Mouse (Mus musculus) urinary bladder, adult 2 months (tissue): ENCODE data around the gene Kifc5b. TPM values are rescaled to one million over a fixed set of nuclear protein-coding genes. Genes with fewer than 3 reads are reported as not detected.
"Not testable (repeated sequence)": the region's sequence is repeated elsewhere in the genome, so short reads cannot be mapped to it uniquely, and the experiment has no call there.

Experiments used
- DNase-seq: peaks from one replicate; pipeline ENCODE4 v3.0.0; 2022; ENCODE audit warnings: low spot score
- polyA plus RNA-seq: library from polyadenylated mRNA; depleted of rRNA; stranded (reverse); fragments of >200 nt; gene quantifications from 2 replicates; pipeline ENCODE4 v1.2.3, GENCODE M21; 2012; rRNA removed

The Kifc5b gene
- 1.7 and 1.8 TPM in 2 replicates for polyA plus RNA-seq

DNA sequence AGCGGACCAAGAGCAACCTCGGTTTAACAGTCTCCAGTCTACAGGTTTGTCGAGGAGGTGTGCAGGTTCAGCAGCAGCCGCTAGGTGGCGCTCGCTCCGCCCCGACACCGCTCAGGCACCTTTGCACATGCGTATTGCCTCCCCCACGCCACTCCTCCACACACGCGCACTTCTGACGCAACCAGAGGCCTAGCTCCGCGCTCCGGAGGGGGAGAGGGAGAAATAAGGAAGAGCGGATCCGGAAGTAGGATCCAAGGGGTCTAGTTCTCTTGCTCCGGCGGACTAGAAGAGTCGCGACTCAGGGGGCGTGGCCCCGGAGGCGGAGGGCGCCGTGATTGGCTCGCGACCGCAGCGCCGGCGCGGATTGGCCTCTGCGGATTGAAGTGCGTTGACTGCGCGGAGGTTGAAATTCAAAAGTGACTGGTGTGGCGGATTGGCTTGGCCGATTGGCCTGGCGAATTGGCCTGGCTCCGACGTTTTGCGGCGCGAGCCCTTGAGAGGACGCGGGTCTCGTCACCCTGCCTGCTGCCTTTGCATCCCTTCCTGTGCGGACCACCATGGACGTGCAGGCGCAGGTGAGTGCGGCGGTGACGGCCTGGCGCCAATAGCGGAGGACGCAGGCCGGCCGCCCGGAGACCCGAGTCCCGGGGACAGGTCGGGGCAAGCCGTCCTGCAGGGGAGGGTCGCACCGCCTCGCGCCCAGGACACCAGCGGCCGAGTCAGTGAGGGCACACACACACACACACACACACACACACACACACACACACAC, at the start of gene Kifc5b:
Gene Kifc5b (plus strand): TSS at position 381 of the 772 bp plus-strand sequence.
- peak; percentile 92 for DNase-seq

GRCm38 (mm10) chr17:26868756-26869155, 48.1 kb upstream of the Kifc5b start:
- DNase-seq = no peak

GRCm38 (mm10) chr17:26872870-26873269, 44.0 kb upstream of the Kifc5b start:
- DNase-seq = no peak

GRCm38 (mm10) chr17:26873502-26873901, 43.4 kb upstream of the Kifc5b start:
- no peak for DNase-seq

DNA sequence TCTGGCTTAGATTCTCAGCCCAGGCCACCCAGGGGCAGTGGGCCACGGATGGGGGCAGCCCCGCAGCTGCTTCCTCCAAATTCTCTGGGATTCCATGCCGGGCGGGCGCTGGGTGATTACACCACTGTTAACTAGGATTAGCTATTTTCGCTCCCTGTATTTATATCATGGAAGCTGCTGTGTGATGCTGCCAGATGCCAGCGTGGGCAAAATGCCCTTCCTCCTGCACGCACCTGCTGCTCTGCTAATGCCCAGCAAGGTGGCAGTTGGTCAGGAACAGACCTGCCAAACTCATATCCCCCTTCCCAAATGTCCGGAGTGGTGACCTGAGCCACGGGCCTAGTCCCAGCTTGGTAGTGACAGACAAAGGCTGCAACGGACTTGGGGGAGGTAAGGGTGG, 42.3 kb upstream of the Kifc5b start:
- DNase-seq = no peak

- DNase-seq = no peak
Measured at GRCm38 (mm10) chr17:26877927-26878326, 39.0 kb upstream of the Kifc5b start.

DNA sequence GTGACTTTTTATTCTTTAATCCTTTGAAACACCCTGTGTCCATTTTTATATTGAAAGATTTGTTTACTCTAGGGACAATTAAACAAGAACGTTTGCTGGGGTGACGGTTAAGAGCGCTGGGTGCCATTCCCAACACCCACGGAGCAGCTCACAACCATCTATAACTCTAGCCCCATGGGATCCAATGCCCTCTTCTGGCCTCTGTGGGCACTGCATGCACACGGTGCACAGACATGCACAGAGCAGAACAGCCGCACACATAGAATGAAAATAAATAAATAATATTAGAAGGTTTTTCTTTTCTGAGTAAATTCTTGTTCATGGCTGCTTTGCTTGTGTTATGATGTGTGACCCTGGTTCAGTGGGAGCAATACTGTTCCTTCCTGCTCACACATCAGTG, 37.7 kb upstream of the Kifc5b start:
- no peak for DNase-seq

GRCm38 (mm10) chr17:26882706-26883105, 34.2 kb upstream of the Kifc5b start:
- DNase-seq = no peak

- no peak for DNase-seq
Measured at GRCm38 (mm10) chr17:26883585-26883984, 33.3 kb upstream of the Kifc5b start.

- peak; percentile 47 for DNase-seq
Measured at GRCm38 (mm10) chr17:26884995-26885926, 31.6 kb upstream of the Kifc5b start.

DNA sequence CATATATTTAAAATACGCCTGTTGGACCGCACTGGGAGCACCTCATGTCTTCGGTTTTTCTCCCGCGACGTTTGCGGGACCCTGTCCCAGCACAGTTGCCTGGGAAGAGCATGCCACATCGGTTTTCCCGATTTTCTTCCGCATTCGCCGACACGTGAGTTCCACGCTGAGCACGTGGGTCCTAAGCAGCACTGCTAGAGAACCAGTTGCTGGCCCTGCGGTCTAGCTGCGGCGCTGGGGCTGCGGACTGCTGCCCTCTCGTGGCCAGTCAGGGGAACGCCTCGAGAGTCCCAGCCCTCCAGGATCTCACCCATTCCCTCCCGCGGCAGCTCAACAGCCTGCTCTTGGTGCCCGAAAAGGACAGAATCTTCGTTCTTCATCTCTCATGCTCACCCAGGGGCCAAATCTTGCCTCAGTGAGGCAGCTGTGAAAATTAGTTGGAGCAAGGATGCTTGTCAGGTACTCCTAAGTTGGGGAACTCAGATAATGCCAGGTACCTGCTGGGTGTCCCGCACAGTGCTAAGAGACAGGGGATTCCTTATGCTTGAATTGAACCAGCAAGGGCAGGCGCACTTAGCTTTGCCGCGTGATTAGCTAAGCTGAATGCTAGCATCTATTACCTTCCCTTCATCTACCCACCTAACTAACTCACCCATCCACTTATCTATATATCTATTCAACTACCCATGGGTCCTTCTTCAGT, 30.7 kb upstream of the Kifc5b start:
- DNase-seq = peak; percentile 70

GRCm38 (mm10) chr17:26887926-26888325, 29.0 kb upstream of the Kifc5b start:
- DNase-seq = no peak

DNA sequence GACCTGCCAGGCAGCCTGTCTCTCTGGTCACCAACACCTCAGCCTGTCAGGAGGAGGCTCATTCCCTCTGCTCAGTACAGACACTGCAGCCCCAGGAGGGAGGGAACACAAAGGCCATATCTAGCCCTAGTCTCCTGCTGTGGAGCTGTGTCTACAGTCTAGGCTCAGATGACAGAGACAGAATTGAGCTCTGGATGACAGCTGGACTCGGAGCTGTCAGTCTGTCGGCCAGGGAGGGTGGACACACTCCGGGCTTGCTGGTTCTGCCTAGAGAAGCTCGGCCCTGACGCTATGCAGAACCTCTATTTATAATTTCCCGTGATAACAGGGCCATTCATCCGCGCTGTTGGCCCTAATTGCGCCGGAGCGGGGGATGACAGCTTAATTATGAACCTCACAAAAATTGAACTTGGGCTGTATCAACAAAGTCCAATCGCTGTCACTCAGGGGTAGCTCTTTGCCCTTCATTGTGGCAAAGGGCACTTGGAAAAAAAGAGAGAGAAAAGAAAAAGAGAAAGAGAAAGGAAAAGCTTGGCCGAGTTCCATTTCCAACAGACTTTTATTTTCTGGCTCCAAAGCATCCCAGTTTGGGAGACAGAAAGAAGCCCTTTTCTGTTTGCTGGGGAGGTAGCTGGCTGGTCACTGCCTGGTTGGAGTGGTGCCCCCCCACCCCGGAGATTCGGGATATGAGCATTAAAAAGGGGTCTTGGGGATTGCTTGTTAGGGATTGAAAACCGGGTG, 24.1 kb upstream of the Kifc5b start:
- no peak for DNase-seq

GRCm38 (mm10) chr17:26893492-26893891, 23.4 kb upstream of the Kifc5b start:
- no peak for DNase-seq

GRCm38 (mm10) chr17:26894342-26894741, 22.5 kb upstream of the Kifc5b start:
- DNase-seq = no peak

DNA sequence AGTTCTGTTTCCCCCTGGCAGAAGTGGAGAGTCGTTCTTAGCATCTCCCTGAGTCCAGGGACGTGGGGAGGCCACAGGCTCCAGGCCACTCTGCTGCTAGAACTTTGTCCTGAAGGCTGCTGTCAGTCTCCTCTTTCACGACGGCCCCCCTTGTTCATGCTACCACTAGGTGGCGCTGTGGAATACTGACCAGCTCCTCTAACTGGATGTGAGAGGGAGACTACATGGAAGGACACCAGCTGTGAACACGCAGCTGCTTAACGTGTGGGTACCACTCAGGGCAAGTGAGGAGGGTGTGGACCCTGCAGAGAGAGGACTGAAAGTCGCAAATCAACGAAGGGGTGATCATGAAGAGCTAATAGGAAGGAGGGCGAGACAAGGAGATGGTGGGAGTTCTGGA, 21.3 kb upstream of the Kifc5b start:
- peak; percentile 46 for DNase-seq

GRCm38 (mm10) chr17:26900916-26901315, 16.0 kb upstream of the Kifc5b start:
- DNase-seq = no peak

DNA sequence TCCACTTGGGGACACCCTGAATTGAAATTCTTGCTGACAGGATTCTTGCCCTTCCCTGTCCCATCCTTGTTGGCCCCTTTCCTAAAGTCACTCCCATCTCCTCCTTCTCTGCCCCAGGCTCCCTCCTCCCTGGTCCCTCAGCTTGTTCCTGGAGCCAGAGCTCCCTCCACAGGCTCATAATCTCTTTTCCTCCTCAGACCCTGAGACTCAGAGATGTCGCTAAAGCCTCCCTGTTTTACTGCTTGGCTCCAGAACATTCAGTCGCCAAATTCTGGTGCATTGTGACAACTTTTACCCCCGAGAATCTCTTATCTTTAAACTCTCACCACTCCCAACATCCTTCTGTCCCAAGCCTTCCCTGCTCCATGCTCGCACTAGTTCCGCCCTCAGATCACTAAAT, 12.6 kb upstream of the Kifc5b start:
- DNase-seq = no peak

GRCm38 (mm10) chr17:26907506-26907905, 9.4 kb upstream of the Kifc5b start:
- not testable (repeated sequence) for DNase-seq

DNA sequence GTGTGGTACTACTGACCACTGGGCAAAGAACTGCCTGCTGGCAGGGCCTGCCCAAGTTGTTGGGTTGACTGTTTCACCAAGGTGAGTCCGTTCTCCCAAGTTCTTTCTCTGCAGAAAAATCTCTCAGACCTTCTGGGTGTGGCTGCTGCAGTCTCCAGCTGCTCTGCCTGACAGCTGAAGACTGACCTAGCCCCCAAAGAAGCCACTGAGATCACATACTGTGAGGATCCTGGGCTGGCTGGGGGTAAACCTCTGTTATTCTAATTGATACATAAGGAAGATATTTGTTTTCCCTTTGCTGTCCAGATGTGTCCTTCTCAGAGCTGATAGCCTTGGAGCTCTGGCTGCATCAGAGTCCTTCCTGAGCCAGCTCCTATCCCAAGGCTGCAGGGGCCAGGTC, 1.6 kb upstream of the Kifc5b start:
- DNase-seq = no peak

DNA sequence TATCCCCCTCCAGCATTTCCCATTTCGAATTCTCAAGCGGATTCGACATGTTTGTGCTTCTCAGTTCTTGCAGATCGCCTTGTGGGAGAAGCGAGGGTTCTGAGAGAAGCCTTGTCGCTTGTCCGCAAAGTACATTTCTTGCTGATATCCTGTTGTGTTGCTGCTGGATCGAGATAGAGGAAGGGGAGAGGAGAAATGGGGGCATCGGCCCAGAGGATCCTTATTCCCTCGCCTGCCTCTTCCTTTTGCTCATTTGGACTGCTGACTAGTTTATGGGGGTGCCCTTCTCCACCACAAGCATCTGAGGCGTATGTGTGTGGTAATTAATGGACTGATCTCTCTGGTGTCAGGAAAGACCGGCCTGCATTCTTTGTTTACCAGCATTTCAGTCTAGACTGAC, 669 bp downstream of the Kifc5b start:
- DNase-seq = not testable (repeated sequence)
